In genomic region chr1:93543196-93543595, GRCm38 (mm10) we compare ENCODE assay signal across 26 mouse cellular contexts. TPM values are rescaled to one million over a fixed set of nuclear protein-coding genes. Genes with fewer than 3 reads are reported as not detected.
DNase-seq lines count a peak whose midpoint lies in the region; ATAC-seq and TF ChIP-seq lines count a peak whose summit lies in the region.
"Had no signal": no experiment of that assay in that cellular context is flagged by ENCODE, and none has a peak within 500 bp of the region (broad histone marks: within the 10 kb centered on the region; RNA-seq: fewer than 3 reads in every experiment).

No protein-coding gene starts in this region.

- H3K9ac ChIP-seq in intestine, postnatal 0 days (ENCODE audit: low read depth, low read length) = no peak overlapping the region
- H3K9ac ChIP-seq in intestine, embryonic 16.5 days (ENCODE audit: low read depth, low read length) = no peak overlapping the region
- H3K9ac ChIP-seq in lung, postnatal 0 days (replicated peaks; ENCODE audit: low read depth) = no peak overlapping the region
- H3K9ac ChIP-seq: embryonic facial prominence, embryonic 15.5 days; forebrain, embryonic 13.5 days; heart, embryonic 12.5 days; hindbrain, embryonic 15.5 days; limb, embryonic 13.5 days; neural tube, embryonic 15.5 days; stomach, embryonic 15.5 days had no signal

- no peak overlapping the region for H3K27ac ChIP-seq in intestine, postnatal 0 days (ENCODE audit: low read depth, low read length)
- H3K27ac ChIP-seq in intestine, embryonic 16.5 days (ENCODE audit: low read length) = no peak overlapping the region
- no peak overlapping the region for H3K27ac ChIP-seq in lung, postnatal 0 days (ENCODE audit: low read length)
- H3K27ac ChIP-seq: embryonic facial prominence, embryonic 10.5 days; embryonic facial prominence, embryonic 15.5 days; forebrain, embryonic 13.5 days; hindbrain, embryonic 15.5 days; left cerebral cortex, adult 2 months; limb, embryonic 13.5 days; neural tube, embryonic 15.5 days; stomach, embryonic 15.5 days had no signal

- H3K36me3 ChIP-seq in intestine, postnatal 0 days (ENCODE audit: control insufficient read depth, insufficient read depth) = no peaks in the 10 kb centered on the region
- H3K36me3 ChIP-seq in intestine, embryonic 16.5 days (ENCODE audit: control insufficient read depth, insufficient read depth, low read length) = no peaks in the 10 kb centered on the region
- no peaks in the 10 kb centered on the region for H3K36me3 ChIP-seq in lung, postnatal 0 days (ENCODE audit: insufficient read depth, low read length)
- H3K36me3 ChIP-seq: embryonic facial prominence, embryonic 15.5 days; heart, embryonic 12.5 days; hindbrain, embryonic 15.5 days; neural tube, embryonic 15.5 days; stomach, embryonic 15.5 days had no signal

- no peaks in the 10 kb centered on the region for H3K4me1 ChIP-seq in intestine, postnatal 0 days (replicated peaks; ENCODE audit: control insufficient read depth, insufficient read depth, low read length)
- H3K4me1 ChIP-seq in intestine, embryonic 16.5 days (ENCODE audit: control insufficient read depth, insufficient read depth, low read length) = no peaks in the 10 kb centered on the region
- H3K4me1 ChIP-seq in lung, postnatal 0 days (ENCODE audit: insufficient read depth, low read depth, low read length) = no peaks in the 10 kb centered on the region
- H3K4me1 ChIP-seq: embryonic facial prominence, embryonic 15.5 days; heart, embryonic 12.5 days; hindbrain, embryonic 15.5 days; limb, embryonic 13.5 days; neural tube, embryonic 15.5 days; stomach, embryonic 15.5 days had no signal

- H3K4me3 ChIP-seq in intestine, postnatal 0 days (ENCODE audit: low read depth, low read length) = no peak overlapping the region
- H3K4me3 ChIP-seq in intestine, embryonic 16.5 days (ENCODE audit: low read length) = no peak overlapping the region
- H3K4me3 ChIP-seq in lung, postnatal 0 days (ENCODE audit: low read depth, low read length) = no peak overlapping the region
- H3K4me3 ChIP-seq: embryonic facial prominence, embryonic 10.5 days; embryonic facial prominence, embryonic 15.5 days; forebrain, embryonic 13.5 days; heart, embryonic 12.5 days; hindbrain, embryonic 15.5 days; left cerebral cortex, adult 2 months; limb, embryonic 13.5 days; neural tube, embryonic 15.5 days; stomach, embryonic 15.5 days had no signal

- H3K27me3 ChIP-seq in intestine, postnatal 0 days (replicated peaks; ENCODE audit: control insufficient read depth, insufficient read depth, low read length) = no peaks in the 10 kb centered on the region
- no peaks in the 10 kb centered on the region for H3K27me3 ChIP-seq in intestine, embryonic 16.5 days (replicated peaks; ENCODE audit: control insufficient read depth, insufficient read depth, low read length)
- no peaks in the 10 kb centered on the region for H3K27me3 ChIP-seq in lung, postnatal 0 days (replicated peaks; ENCODE audit: insufficient read depth, low read length)
- H3K27me3 ChIP-seq: embryonic facial prominence, embryonic 15.5 days; forebrain, embryonic 13.5 days; heart, embryonic 12.5 days; hindbrain, embryonic 15.5 days; limb, embryonic 13.5 days; neural tube, embryonic 15.5 days; stomach, embryonic 15.5 days had no signal

- TF ChIP-seq CTCF in intestine, postnatal 0 days (IDR thresholded peaks at IDR 0.05; ENCODE audit: low read depth) = peak; percentile 47
- TF ChIP-seq CTCF in lung, postnatal 0 days (IDR thresholded peaks at IDR 0.05) = peak; percentile 10; the same call in 1 of the 2 replicates

- no peak for TF ChIP-seq EP300 in lung, postnatal 0 days (IDR thresholded peaks at IDR 0.05)

- DNase-seq in lung, postnatal 0 days (ENCODE audit: low spot score) = no peak
- DNase-seq in lung, postnatal 4 days = no peak
- DNase-seq in NIH3T3 (ENCODE audit: low read depth) = peak; percentile 9
- no peak for DNase-seq in layer of hippocampus, adult 9-10 months (ENCODE audit: low spot score)
- DNase-seq: adrenal gland, postnatal 10 days; cerebellum, adult 8-10 months; cerebellum, postnatal 25 days; gastrocnemius, postnatal 14 days; kidney, postnatal 36 days; layer of hippocampus, adult 9-11 months; midbrain, embryonic 14.5 days; right cerebral cortex, postnatal 25 days; thymus, postnatal 14 days had no signal

- H3K9me3 ChIP-seq in intestine, postnatal 0 days (ENCODE audit: control insufficient read depth) = no peaks in the 10 kb centered on the region
- no peaks in the 10 kb centered on the region for H3K9me3 ChIP-seq in intestine, embryonic 16.5 days (ENCODE audit: control insufficient read depth, low read length)
- H3K9me3 ChIP-seq in lung, postnatal 0 days (ENCODE audit: low read length) = no peaks in the 10 kb centered on the region
- H3K9me3 ChIP-seq: embryonic facial prominence, embryonic 10.5 days; embryonic facial prominence, embryonic 15.5 days; forebrain, embryonic 13.5 days; hindbrain, embryonic 15.5 days; limb, embryonic 13.5 days; neural tube, embryonic 15.5 days; stomach, embryonic 15.5 days had no signal

- 77% methylated on average over 2 of the region's 2 CpGs for WGBS in intestine, postnatal 0 days
- WGBS in intestine, embryonic 16.5 days = 84% methylated on average over 2 of the region's 2 CpGs
- 58% methylated on average over 2 of the region's 2 CpGs for WGBS in lung, postnatal 0 days

- no peak overlapping the region for H3K4me2 ChIP-seq in intestine, postnatal 0 days (replicated peaks; ENCODE audit: low read depth)
- H3K4me2 ChIP-seq in intestine, embryonic 16.5 days (ENCODE audit: low read depth, low read length) = no peak overlapping the region
- H3K4me2 ChIP-seq in lung, postnatal 0 days (replicated peaks; ENCODE audit: low read depth, low read length) = no peak overlapping the region
- H3K4me2 ChIP-seq: embryonic facial prominence, embryonic 15.5 days; forebrain, embryonic 13.5 days; heart, embryonic 12.5 days; hindbrain, embryonic 15.5 days; limb, embryonic 13.5 days; liver, embryonic 11.5 days; neural tube, embryonic 15.5 days; stomach, embryonic 15.5 days had no signal

- ATAC-seq in intestine, postnatal 0 days = no peak
- no peak for ATAC-seq in intestine, embryonic 16.5 days
- no peak for ATAC-seq in lung, postnatal 0 days
- no peak for ATAC-seq in CD4-positive, CD25-positive, alpha-beta regulatory T cell, adult 4 months
- ATAC-seq: forebrain, embryonic 13.5 days had no signal

RNA-seq across cellular contexts. Expression of gene Farp2, which starts 31.3 kb away (rescaled TPM):
- polyA plus RNA-seq in intestine, postnatal 0 days (2015; fragmentation: Nextera tagmentation; extraction: Ambion mirVana) = 5.3 and 6.7 TPM in 2 replicates
- polyA plus RNA-seq in intestine, embryonic 16.5 days (2015; fragmentation: Nextera tagmentation; extraction: Ambion mirVana) = 5.1 and 6.7 TPM in 2 replicates
- polyA plus RNA-seq in lung, postnatal 0 days (2015; fragmentation: Nextera tagmentation; extraction: Ambion mirVana) = 3.4 and 3.6 TPM in 2 replicates
- polyA plus RNA-seq in CD4-positive, CD25-positive, alpha-beta regulatory T cell, adult 4 months (2017; shearing (Covaris generic)) = 1 to 10 TPM in 1 of 2 experiments, under 1 TPM in 1; 0.51 to 2.1 TPM
